Mouse (Mus musculus) layer of hippocampus, adult 2 months (tissue): ENCODE data around the gene Stap2. TPM values are rescaled to one million over a fixed set of nuclear protein-coding genes. Genes with fewer than 3 reads are reported as not detected.

Experiments used
- DNase-seq, 2 experiments: peaks; one replicate each; pipeline ENCODE4 v3.0.0; 2022; ENCODE audit warnings: low spot score in 2 of 2
- H3K27ac ChIP-seq: fragments of 200-600 bp; 2 replicates; pipeline ENCODE4 v1.8.1; 2022
- H3K4me3 ChIP-seq: fragments of 200-600 bp; 2 replicates; pipeline ENCODE4 v1.8.1; 2022; ENCODE audit warnings: mild to moderate bottlenecking
- CTCF ChIP-seq: fragments of 200-600 bp; conservative IDR thresholded peaks from 2 replicates; pipeline ENCODE4 v1.8.1; 2022; ENCODE audit warnings: antibody characterized with exemption, mild to moderate bottlenecking, moderate library complexity
- total RNA-seq, 2 experiments: library from RNA; stranded (reverse); gene quantifications; 2 replicates each; pipeline ENCODE4 v1.2.3; 2021

The Stap2 gene
- total RNA-seq, 2 experiments from 2014 or later = 2.2 to 2.8 TPM

GRCm38 (mm10) chr17:55958918-55959728 is 46.3 kb downstream of the Stap2 start, which contains the start of gene Yju2:
Gene Yju2, plus strand, starts transcription at chr17:55959099.
- TF ChIP-seq CTCF = no peak
- Histone ChIP-seq H3K4me3 (peak within 1 kb of the TSS; percentile 59), H3K27ac (peak within 1 kb of the TSS; percentile 93)
- peak; percentile 95 for DNase-seq

GRCm38 (mm10) chr17:55958584-55958886 is 46.8 kb downstream of the Stap2 start:
- no peak for DNase-seq
- no peak for TF ChIP-seq CTCF

GRCm38 (mm10) chr17:55957726-55958583 is 47.4 kb downstream of the Stap2 start:
- TF ChIP-seq CTCF = no peak
- DNase-seq = no peak
- H3K4me3 ChIP-seq = peak overlapping the region; percentile 59
- peak overlapping the region; percentile 93 for H3K27ac ChIP-seq

More at GRCm38 (mm10) chr17:55958584-55958886, 46.8 kb downstream of the Stap2 start:
- H3K27ac ChIP-seq = peak overlapping the region; percentile 93
- H3K4me3 ChIP-seq = peak overlapping the region; percentile 59

- peak in 1 of 2 experiments; percentile 80 for DNase-seq
- H3K4me3 ChIP-seq = no peak overlapping the region
- peak overlapping the region; percentile 46; the same call in 1 of the 2 replicates for H3K27ac ChIP-seq
- peak; percentile 97 for TF ChIP-seq CTCF
These were observed 48.2 kb downstream of the Stap2 start for GRCm38 (mm10) chr17:55957168-55957567.

- TF ChIP-seq CTCF = no peak
- DNase-seq = no peak
- peak overlapping the region; percentile 16; the same call in 1 of the 2 replicates for H3K27ac ChIP-seq
- H3K4me3 ChIP-seq = peak overlapping the region; percentile 55
These were observed 48.8 kb downstream of the Stap2 start for GRCm38 (mm10) chr17:55956591-55956990.

- TF ChIP-seq CTCF = no peak
- Histone ChIP-seq H3K4me3 (peak overlapping the region; percentile 55), H3K27ac (peak overlapping the region; percentile 16; the same call in 1 of the 2 replicates)
- DNase-seq = peak; percentile 67 to 68
These were observed 49.3 kb downstream of the Stap2 start for GRCm38 (mm10) chr17:55956129-55956528.

- no peak for TF ChIP-seq CTCF
- no peak for DNase-seq
- no peak overlapping the region for H3K27ac ChIP-seq
- H3K4me3 ChIP-seq = no peak overlapping the region
These were observed 51.2 kb downstream of the Stap2 start for GRCm38 (mm10) chr17:55954229-55954628.

- no peak overlapping the region for H3K4me3 ChIP-seq
- no peak for DNase-seq
- no peak for TF ChIP-seq CTCF
- H3K27ac ChIP-seq = no peak overlapping the region
These were observed 51.6 kb downstream of the Stap2 start for GRCm38 (mm10) chr17:55953751-55954150.

GRCm38 (mm10) chr17:55952447-55953027 is 52.8 kb downstream of the Stap2 start, which contains the start of gene Ebi3:
Gene Ebi3, plus strand, starts transcription at chr17:55952640.
- Histone ChIP-seq H3K4me3 (no peak within 1 kb of the TSS), H3K27ac (no peak within 1 kb of the TSS)
- TF ChIP-seq CTCF = no peak
- DNase-seq = no peak

GRCm38 (mm10) chr17:55952041-55952440 is 53.3 kb downstream of the Stap2 start:
- TF ChIP-seq CTCF = no peak
- no peak for DNase-seq

GRCm38 (mm10) chr17:55950601-55951000 is 54.8 kb downstream of the Stap2 start:
- DNase-seq = no peak
- no peak overlapping the region for H3K4me3 ChIP-seq
- H3K27ac ChIP-seq = no peak overlapping the region
- TF ChIP-seq CTCF = no peak

More at GRCm38 (mm10) chr17:55952041-55952440, 53.3 kb downstream of the Stap2 start:
- H3K27ac ChIP-seq = no peak overlapping the region
- no peak overlapping the region for H3K4me3 ChIP-seq

GRCm38 (mm10) chr17:55949400-55949799 is 56.0 kb downstream of the Stap2 start, which contains the start of gene Zfp119b:
Gene Zfp119b, minus strand, starts transcription at chr17:55949500.
- H3K4me3 ChIP-seq = no peak within 1 kb of the TSS
- TF ChIP-seq CTCF = no peak
- no peak for DNase-seq

GRCm38 (mm10) chr17:55948647-55949046 is 56.7 kb downstream of the Stap2 start:
- H3K27ac ChIP-seq = no peak overlapping the region
- no peak for DNase-seq
- TF ChIP-seq CTCF = no peak
- no peak overlapping the region for H3K4me3 ChIP-seq

More at GRCm38 (mm10) chr17:55949400-55949799, 56.0 kb downstream of the Stap2 start, which contains the start of gene Zfp119b:
- no peak within 1 kb of the TSS for H3K27ac ChIP-seq

Other genes starting within 250 kb of the Stap2 start
- 1 to 10 TPM; 5.0 to 7.4 TPM for gene Zfp119a, start 126.7 kb downstream of the Stap2 start, total RNA-seq
- 1 to 10 TPM; 6.2 to 6.9 TPM for gene Zfp959, start 113.5 kb downstream of the Stap2 start, total RNA-seq
- gene Zfp119b, start 56.1 kb downstream of the Stap2 start, total RNA-seq = 1 to 10 TPM; 3.5 to 4.0 TPM
- gene Ebi3, start 52.9 kb downstream of the Stap2 start, total RNA-seq = 1 to 10 TPM; 1.0 to 1.6 TPM
- gene Yju2, start 46.5 kb downstream of the Stap2 start, total RNA-seq = 10 to 100 TPM; 18.1 to 19.0 TPM
- 10 to 100 TPM; 23.7 to 28.4 TPM for gene Shd, start 35.1 kb downstream of the Stap2 start, total RNA-seq
- gene Fsd1, start 19.1 kb downstream of the Stap2 start, total RNA-seq = 10 to 100 TPM; 67.2 to 69.0 TPM
- gene Mpnd, start 127 bp upstream of the Stap2 start, total RNA-seq = 100 to 1,000 TPM; 101 to 103 TPM
- 10 to 100 TPM; 63.0 to 69.7 TPM for gene Sh3gl1, start 31.1 kb upstream of the Stap2 start, total RNA-seq
- 1 to 10 TPM; 2.7 to 3.3 TPM for gene Chaf1a, start 34.9 kb upstream of the Stap2 start, total RNA-seq
- 10 to 100 TPM; 82.9 to 89.3 TPM for gene Ubxn6, start 69.4 kb upstream of the Stap2 start, total RNA-seq
- 100 to 1,000 TPM; 122 to 135 TPM for gene Hdgfl2, start 74.0 kb upstream of the Stap2 start, total RNA-seq
- 10 to 100 TPM in 1 of 2 experiments, 1 to 10 TPM in 1; 7.5 to 10.1 TPM for gene Plin4, start 104.2 kb upstream of the Stap2 start, total RNA-seq
- gene Plin5, start 112.0 kb upstream of the Stap2 start, total RNA-seq = under 1 TPM; 0.54 to 0.76 TPM
- 1 to 10 TPM in 1 of 2 experiments, under 1 TPM in 1; 0.77 to 1.6 TPM for gene Lrg1, start 116.4 kb upstream of the Stap2 start, total RNA-seq
- 100 to 1,000 TPM; 125 to 133 TPM for gene Sema6b, start 134.8 kb upstream of the Stap2 start, total RNA-seq
- 1 to 10 TPM; 5.4 to 7.0 TPM for gene Tnfaip8l1, start 156.9 kb upstream of the Stap2 start, total RNA-seq
- 10 to 100 TPM; 40.6 to 41.1 TPM for gene Mydgf, start 178.3 kb upstream of the Stap2 start, total RNA-seq
- gene Dpp9, start 213.3 kb upstream of the Stap2 start, total RNA-seq = 10 to 100 TPM; 65.3 to 66.1 TPM